17 mouse cellular contexts compared by ENCODE assay signal in the genomic region with DNA sequence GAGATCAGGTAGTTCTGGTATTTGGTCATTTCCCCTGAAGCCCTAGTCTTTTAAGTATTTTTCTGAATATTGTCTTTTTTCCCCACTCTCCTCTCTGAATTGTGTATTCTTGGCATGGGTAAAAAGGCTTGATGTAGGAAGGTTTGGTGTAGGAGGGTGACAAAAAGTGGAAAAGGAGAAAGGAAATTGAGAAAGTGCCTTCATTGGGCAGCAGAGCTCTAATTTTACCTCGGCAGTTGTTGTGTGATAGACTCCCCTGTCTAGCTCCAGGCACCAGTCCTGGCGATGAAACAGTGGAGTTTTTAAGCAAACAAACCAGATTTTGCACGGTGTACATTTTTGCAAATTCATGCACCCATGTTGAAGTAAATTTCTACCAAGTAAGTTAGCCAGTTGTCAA.
DNase-seq lines count a peak whose midpoint lies in the region.
"Had no signal": no experiment of that assay in that cellular context is flagged by ENCODE, and none has a peak within 500 bp of the region (broad histone marks: within the 10 kb centered on the region; RNA-seq: fewer than 3 reads in every experiment).

No protein-coding gene starts in this region.

- intact Hi-C loops in left cerebral cortex, postnatal 10 days (cut with DNase I) = no loop called here

- peak; percentile 37 to 62 for DNase-seq in frontal cortex, adult 2 months (ENCODE audit: extremely low spot score in 1 of 2, low spot score in 1 of 2)
- DNase-seq in frontal cortex, postnatal 25 days (ENCODE audit: low spot score in 2 of 2) = no peak
- peak; percentile 15 to 29 for DNase-seq in left cerebral cortex, adult 18-20 months (ENCODE audit: low spot score in 2 of 2)
- no peak for DNase-seq in left cerebral cortex, postnatal 10 days (ENCODE audit: extremely low spot score in 1 of 2, low spot score in 2 of 2)
- peak; percentile 82 for DNase-seq in brain, adult 2 months (ENCODE audit: low read depth, low spot score)
- DNase-seq in kidney, postnatal 25 days = no peak
- DNase-seq: adrenal gland, postnatal 10 days; adrenal gland, postnatal 36 days; B cell, adult 2 months; cerebellum, adult 11 months; cerebellum, adult 2 months; cerebellum, adult 9-11 months; cerebellum, postnatal 25 days; forebrain, postnatal 0 days; gastrocnemius, postnatal 25 days; heart, adult 2 months; heart, postnatal 14 days had no signal

Comparison
In these comparisons a context has a peak if more than half of its experiments do, and no peak if none do; other contexts are left out.
1. DNase-seq: peak in frontal cortex, adult 2 months (2 of 2), left cerebral cortex, adult 18-20 months (2 of 2) and brain, adult 2 months (single experiment); none in frontal cortex, postnatal 25 days (0 of 2), left cerebral cortex, postnatal 10 days (0 of 2) and kidney, postnatal 25 days (0 of 2).